Mouse (Mus musculus) E14TG2a.4 (cell line): ENCODE measurements around the gene Gm9964.

Source experiments
- CTCF ChIP-seq: conservative IDR thresholded peaks from 2 replicates; pipeline ENCODE4 v1.5.1; 2014; ENCODE audit warnings: low read length
- NANOG ChIP-seq: IDR thresholded peaks from 2 replicates; pipeline ENCODE4 v1.6.1; 2014; ENCODE audit warnings: borderline replicate concordance, low read length, mixed read lengths
- POU5F1 ChIP-seq: IDR thresholded peaks from 2 replicates; pipeline ENCODE4 v1.6.1; 2014; ENCODE audit warnings: low read length, borderline replicate concordance

- TF ChIP-seq CTCF = no peak
- no peak for TF ChIP-seq POU5F1
- TF ChIP-seq NANOG = no peak
These were observed 5.1 kb downstream of the Gm9964 start for GRCm38 (mm10) chr11:79291651-79292050.
